Mouse (Mus musculus) spleen, postnatal 0 days (tissue): ENCODE results near the gene Cdk11b. TPM values are rescaled to one million over a fixed set of nuclear protein-coding genes. Genes with fewer than 3 reads are reported as not detected.

Experiments
- polyA plus RNA-seq: library from polyadenylated mRNA; unstranded; fragments of >200 nt; fragmentation: Nextera tagmentation; extraction: Ambion mirVana; gene quantifications from 2 replicates; pipeline ENCODE4 v1.2.1, GENCODE M21; 2015

The Cdk11b gene
- 54.0 and 56.7 TPM in 2 replicates for polyA plus RNA-seq

GRCm38 (mm10) chr4:155624338-155625291 is at the start of gene Cdk11b:
Gene Cdk11b (plus strand): TSS chr4:155624854.

GRCm38 (mm10) chr4:155601091-155601996 is 23.3 kb upstream of the Cdk11b start, which contains the start of gene Slc35e2:
Gene Slc35e2 (plus strand): TSS chr4:155601416.

GRCm38 (mm10) chr4:155645308-155645707 is 20.7 kb downstream of the Cdk11b start, which contains the start of gene Gm10563:
Gene Gm10563 (minus strand): TSS chr4:155645408.

GRCm38 (mm10) chr4:155653086-155653450 is 28.4 kb downstream of the Cdk11b start, which contains the start of gene Mmp23:
Gene Mmp23 (minus strand): TSS chr4:155653384.

GRCm38 (mm10) chr4:155668689-155669597 is 44.3 kb downstream of the Cdk11b start, which contains the start of gene Mib2:
Gene Mib2 (minus strand): TSS chr4:155669198.

GRCm38 (mm10) chr4:155694111-155694481 is 69.4 kb downstream of the Cdk11b start, which contains the start of gene Fndc10:
Gene Fndc10 (plus strand): TSS chr4:155694342.

Other genes starting within 250 kb of the Cdk11b start
- 0.11 TPM in 1 of 2 replicates, not detected in the other for gene Gabrd, start 226.7 kb upstream of the Cdk11b start, polyA plus RNA-seq
- gene Cfap74, start 215.7 kb upstream of the Cdk11b start, polyA plus RNA-seq, result 0.11 and 0.22 TPM in 2 replicates
- gene Tmem52, start 155.7 kb upstream of the Cdk11b start, polyA plus RNA-seq, result not detected in 2 replicates
- gene Gnb1, start 133.5 kb upstream of the Cdk11b start, polyA plus RNA-seq, result 166 and 176 TPM in 2 replicates
- 48.0 and 55.7 TPM in 2 replicates for gene Nadk, start 62.5 kb upstream of the Cdk11b start, polyA plus RNA-seq
- 7.6 and 7.7 TPM in 2 replicates for gene Slc35e2, start 23.4 kb upstream of the Cdk11b start, polyA plus RNA-seq
- not detected in 2 replicates for gene Gm10563, start 20.6 kb downstream of the Cdk11b start, polyA plus RNA-seq
- 56.8 and 75.1 TPM in 2 replicates for gene Mmp23, start 28.5 kb downstream of the Cdk11b start, polyA plus RNA-seq
- 7.3 and 10.4 TPM in 2 replicates for gene Mib2, start 44.3 kb downstream of the Cdk11b start, polyA plus RNA-seq
- gene Fndc10, start 69.5 kb downstream of the Cdk11b start, polyA plus RNA-seq, result 2.0 and 3.1 TPM in 2 replicates
- gene Ssu72, start 79.9 kb downstream of the Cdk11b start, polyA plus RNA-seq, result 82.9 and 89.4 TPM in 2 replicates
- gene Tmem240, start 109.9 kb downstream of the Cdk11b start, polyA plus RNA-seq, result 0.31 and 0.65 TPM in 2 replicates
- 45.9 and 48.6 TPM in 2 replicates for gene Atad3a, start 136.2 kb downstream of the Cdk11b start, polyA plus RNA-seq
- gene Vwa1, start 149.8 kb downstream of the Cdk11b start, polyA plus RNA-seq, result 7.7 and 9.2 TPM in 2 replicates
- gene Tmem88b, start 161.0 kb downstream of the Cdk11b start, polyA plus RNA-seq, result 0.05 TPM in 2 replicates
- gene Ankrd65, start 165.6 kb downstream of the Cdk11b start, polyA plus RNA-seq, result 0.41 and 0.63 TPM in 2 replicates
- gene Mrpl20, start 178.0 kb downstream of the Cdk11b start, polyA plus RNA-seq, result 202 and 239 TPM in 2 replicates
- 89.4 and 98.1 TPM in 2 replicates for gene Ccnl2, start 187.6 kb downstream of the Cdk11b start, polyA plus RNA-seq
- 120 and 131 TPM in 2 replicates for gene Aurkaip1, start 206.4 kb downstream of the Cdk11b start, polyA plus RNA-seq
- gene Mxra8, start 214.8 kb downstream of the Cdk11b start, polyA plus RNA-seq, result 46.8 and 65.4 TPM in 2 replicates
- gene Dvl1, start 222.5 kb downstream of the Cdk11b start, polyA plus RNA-seq, result 4.9 and 5.7 TPM in 2 replicates
- gene Tas1r3, start 238.5 kb downstream of the Cdk11b start, polyA plus RNA-seq, result 0.14 and 0.18 TPM in 2 replicates
- 7.5 and 8.4 TPM in 2 replicates for gene Cptp, start 244.6 kb downstream of the Cdk11b start, polyA plus RNA-seq
- gene Ints11, start 244.7 kb downstream of the Cdk11b start, polyA plus RNA-seq, result 31.6 and 32.7 TPM in 2 replicates